Mouse (Mus musculus): ENCODE measurements around the gene Gstz1.
"Not testable (repeated sequence)": the region's sequence is repeated elsewhere in the genome, so short reads cannot be mapped to it uniquely, and the experiment has no call there.

Gstz1 gene

DNA sequence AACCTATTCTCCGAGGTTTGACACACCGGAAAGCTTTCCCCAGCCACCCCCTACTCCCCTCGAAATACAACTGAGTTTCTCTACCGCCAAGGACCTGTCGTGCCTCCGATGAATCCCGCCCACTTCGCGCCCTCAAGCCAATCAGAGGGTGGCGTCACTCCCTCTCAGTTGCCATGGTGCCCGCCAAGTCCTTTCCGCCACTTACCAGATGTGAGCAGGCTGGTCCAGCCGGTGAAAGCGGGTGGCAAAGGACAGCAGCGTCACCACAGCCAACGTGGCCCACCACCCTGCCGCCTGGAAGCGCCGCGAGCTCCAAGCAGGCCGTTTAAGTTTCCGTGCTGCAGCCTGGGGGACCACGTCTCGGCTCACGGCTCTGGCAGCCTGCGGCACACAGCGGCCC, at the start of gene Gstz1:
Gene Gstz1, plus strand, starts transcription at position 200 of the 400 bp plus-strand sequence.
- peak; percentile 92 for DNase-seq (ENCODE audit: low read depth, low spot score)

DNA sequence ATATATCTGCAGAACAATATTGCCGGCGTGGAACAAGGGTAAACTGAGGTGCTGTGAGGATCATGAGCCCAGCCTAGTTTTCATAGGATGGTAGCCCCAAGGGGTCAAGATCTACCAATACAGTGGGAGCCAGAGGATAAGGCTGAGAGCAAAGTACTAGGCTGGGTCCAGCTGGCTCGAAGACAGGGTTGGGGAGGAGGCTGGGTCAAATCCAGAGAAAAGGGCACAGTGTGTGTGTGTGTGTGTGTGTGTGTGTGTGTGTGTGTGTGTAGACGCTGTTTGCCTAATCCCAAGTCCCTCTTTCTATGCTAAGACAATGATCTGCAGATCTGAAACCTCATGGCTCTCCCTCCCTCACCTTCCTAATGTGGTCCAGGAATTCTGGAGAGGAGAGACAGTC, 46.6 kb upstream of the Gstz1 start:
- DNase-seq (ENCODE audit: low read depth, low spot score), result no peak

DNA sequence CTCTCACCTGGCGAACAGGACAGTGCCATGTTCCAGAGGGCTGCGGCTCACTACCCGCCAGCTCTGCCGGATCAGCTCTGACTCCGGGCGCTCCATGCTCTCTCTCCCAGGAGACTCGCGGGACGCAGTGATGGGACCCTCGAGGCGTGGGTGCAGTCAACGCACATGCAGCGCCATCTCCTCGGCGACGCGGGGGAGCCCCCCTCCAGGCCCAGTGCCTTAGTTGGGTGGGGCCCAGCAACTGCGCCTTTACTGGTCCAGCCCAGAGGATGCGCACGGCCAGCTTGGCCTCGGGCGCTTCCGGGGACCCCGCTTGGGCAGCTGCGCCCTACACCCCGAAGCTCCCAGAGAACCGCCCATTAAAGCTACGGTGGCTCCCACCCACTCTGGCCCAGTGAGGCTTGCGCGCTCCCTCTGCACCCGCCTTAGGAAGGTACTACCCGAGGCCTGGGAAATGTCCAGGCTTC, 44.8 kb upstream of the Gstz1 start, which contains the start of gene Ngb:
Gene Ngb, minus strand, starts transcription at position 375 of the 467 bp plus-strand sequence.
- DNase-seq (ENCODE audit: low read depth, low spot score), result no peak

DNA sequence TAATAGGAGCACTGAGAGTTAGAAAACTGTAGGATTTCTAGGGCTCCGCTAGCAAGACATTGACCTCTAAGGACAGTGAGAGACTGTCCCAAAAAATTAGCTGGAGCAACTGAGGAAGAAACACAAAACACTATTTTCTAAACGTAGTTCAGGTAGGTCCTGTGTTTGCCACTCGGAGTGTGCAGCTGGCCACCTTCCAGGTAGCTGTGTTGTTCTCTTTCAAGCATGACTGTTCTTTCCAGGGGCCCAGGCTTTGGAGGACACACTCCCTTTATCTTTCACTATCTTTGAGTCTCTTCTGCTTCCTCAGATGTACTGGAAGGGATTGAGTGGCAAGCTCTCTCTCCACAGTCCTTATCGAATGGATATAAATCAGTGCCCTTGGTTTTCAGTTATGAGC, 43.5 kb upstream of the Gstz1 start:
- no peak for DNase-seq (ENCODE audit: low read depth, low spot score)

DNA sequence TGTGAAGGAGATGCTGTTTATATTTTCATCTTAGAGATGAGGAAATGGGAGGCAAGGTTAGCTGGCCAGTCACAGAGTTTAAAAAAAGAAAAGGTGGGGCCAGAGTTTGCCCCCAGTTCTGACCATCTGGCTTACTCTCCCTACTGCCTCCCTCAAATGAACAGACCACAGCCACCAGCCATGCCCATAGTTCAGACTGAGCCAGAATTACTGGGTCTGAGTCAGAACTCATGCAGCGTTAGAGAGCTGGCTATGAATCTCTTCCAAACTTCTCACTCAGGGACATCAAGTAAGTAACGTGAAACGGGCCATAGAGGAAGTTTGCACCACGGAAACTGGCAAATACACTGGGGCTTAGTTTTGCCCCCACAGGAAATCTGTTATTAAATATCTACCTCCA, 42.2 kb upstream of the Gstz1 start:
- no peak for DNase-seq (ENCODE audit: low read depth, low spot score)

DNA sequence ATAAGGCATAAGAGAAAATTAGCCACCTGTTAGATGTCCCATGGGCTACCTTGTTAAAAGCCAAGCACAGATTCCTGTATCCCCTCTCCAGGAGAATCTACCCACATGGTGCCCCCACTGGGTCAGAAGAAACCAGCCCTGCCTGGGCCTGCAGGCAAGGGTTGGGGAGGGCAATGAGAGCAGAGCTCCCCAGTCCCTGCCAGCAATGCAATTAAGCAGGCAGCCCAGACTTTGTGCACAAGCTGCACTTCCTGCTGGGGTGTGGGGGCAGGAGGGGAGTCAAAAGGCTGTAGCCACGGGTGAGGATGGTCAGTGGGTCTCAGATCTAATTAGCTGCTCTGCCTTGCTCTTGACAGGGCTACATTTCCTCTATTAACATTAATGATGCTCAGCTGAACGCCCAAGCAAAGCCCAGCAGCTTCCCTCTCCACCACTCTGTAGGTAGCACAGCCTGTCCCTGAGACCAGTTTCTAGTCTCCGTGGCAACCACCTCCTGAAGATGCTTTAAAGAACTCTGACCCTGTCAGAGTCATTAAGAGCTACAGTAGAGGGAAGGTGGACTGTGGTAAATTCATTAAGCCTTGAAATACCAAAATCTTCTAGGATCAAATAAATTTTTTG, 39.5 kb upstream of the Gstz1 start:
- DNase-seq (ENCODE audit: low read depth, low spot score), result no peak

DNA sequence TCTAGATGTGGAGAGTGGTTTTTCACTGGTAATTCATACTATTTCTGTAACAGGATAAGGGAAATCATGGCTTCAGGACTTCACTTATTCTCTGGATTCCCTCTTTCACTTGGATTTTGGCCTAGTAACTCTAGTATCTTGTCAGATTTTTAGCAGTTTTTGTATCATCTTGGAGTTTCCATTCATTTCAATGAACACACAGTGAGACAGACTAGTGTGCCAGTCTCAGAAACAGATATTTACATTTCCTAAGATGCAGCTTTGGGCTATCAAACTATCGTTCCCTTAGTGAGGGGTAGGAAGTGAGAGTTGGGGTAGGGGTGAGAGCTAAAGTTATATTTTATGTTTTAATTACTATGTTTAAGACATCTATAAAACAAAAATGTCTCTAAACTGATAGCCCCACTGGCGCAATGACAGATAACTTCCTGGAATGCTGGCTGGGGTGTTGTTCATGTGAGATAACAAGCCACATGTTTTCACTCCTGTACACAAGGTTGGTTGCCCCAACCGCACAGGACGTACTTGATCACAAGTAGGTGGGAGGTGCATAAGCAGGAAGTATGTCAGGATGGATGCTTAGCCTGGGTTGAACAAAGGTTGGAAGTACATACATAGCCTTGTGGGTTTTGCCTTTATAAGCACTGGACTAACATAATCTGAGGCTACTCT, 24.9 kb upstream of the Gstz1 start:
- no peak for DNase-seq (ENCODE audit: low read depth, low spot score)

DNA sequence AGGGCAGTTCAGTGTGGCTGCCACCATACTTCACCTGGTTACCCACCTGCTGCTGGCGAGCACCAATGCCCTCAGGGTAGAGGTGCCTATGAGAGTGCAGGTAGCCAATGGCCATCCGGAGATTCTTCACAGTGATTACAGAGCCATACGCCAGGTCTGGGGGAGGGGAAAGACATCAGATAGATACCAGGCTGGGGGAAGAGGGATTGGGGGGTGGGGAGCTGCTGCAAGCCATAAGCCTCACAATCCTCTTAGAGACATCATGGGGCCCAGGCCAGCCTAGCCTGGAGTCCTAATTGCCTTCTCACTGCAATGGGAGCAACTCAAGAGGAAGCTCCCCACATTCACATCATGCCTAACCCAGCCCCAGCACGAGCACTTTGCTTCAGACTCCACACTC, 19.7 kb upstream of the Gstz1 start:
- no peak for DNase-seq (ENCODE audit: low read depth, low spot score)

DNA sequence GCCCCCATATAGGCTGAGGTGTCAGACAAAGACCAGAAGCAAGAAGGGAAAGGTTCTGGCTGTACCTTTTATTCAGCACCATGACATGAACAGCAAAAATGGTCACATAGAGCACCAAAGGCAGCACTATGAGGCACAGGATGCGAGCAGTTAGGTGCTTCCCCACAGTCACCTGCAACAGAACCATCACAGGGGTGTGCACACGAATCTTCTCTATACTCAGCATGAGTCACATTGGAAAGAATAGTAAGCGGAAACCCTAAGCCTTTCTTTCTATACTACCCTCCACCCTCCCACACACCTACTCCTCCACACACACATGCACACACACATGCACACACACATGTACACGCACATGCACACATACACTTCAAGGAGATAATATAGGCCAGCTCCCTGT, 16.7 kb upstream of the Gstz1 start:
- no peak for DNase-seq (ENCODE audit: low read depth, low spot score)

DNA sequence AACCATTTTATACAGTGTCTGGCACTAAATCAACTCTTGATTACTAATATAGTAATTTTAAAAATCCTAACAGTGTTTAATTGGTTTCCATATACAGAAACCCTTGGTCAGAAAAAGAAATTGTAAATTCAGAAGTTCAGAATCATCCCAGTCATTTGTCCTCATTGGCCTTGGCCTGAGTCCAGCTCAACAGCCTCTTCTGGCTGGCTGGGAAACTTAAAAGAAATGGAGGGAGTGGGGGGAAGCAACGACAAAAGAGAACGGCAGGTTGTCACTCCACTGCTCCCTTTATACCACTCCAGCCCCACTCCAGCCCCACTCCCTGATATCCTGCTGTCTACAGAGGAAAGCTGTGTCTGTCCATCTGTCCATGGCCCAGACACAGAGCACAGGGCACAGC, 15.8 kb upstream of the Gstz1 start:
- no peak for DNase-seq (ENCODE audit: low read depth, low spot score)

DNA sequence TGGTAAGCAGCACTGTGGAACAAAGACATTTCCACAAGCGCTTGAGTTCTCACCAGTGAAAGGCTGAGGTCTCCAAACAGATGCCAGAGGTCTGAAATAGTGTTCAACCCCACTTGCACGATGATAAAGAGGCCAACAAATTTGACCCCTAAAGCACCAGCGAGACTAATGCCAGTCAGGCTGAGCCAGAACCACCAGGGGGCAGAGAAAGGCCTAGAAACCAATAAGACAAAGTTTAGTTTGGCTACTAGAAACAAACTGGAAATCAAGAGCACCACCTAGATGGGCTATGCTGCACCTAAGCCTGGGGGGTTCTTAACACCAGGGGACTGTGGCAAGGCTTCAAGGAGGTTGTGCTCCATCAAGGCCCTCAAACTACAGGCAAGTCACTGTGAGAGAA, 15.3 kb upstream of the Gstz1 start:
- peak; percentile 32 for DNase-seq (ENCODE audit: low read depth, low spot score)

DNA sequence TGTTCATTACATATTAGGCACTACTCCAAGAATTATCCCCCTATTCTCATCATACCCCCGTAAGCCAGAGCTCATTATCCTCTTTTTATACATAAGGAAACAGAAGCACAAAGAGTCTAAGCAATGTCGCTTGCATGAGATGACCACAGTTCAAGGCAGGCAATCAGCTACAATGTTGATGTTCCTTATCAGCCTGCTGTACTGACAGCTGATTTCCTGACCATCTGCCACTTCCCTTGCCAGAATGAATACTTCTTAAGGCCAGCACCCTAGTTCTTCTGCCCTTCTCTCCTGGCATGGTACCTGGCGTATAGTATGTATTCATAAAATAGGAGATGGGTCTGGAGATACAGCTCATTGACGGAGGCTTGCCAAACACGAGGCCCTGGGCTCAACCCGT, 14.8 kb upstream of the Gstz1 start:
- DNase-seq (ENCODE audit: low read depth, low spot score), result no peak

DNA sequence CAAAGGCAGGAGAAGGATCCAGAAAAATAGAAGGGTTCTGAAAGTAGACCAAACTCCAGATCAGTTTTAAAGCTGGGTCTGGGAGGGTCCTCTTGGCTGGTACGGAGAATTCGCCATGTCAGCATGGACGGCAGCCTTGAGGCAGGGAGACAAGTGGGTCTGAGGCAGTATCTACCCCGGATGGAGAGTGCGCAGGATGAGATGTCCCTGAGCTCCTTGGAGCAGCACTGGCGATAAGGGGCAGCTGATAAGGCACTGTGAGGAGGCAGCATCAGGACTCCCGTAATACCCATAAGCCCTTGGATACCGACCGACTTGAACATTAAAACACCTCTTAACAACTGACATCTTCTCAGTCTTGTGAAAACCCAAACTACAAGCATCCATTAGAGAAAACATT, 14.2 kb upstream of the Gstz1 start:
- no peak for DNase-seq (ENCODE audit: low read depth, low spot score)

DNA sequence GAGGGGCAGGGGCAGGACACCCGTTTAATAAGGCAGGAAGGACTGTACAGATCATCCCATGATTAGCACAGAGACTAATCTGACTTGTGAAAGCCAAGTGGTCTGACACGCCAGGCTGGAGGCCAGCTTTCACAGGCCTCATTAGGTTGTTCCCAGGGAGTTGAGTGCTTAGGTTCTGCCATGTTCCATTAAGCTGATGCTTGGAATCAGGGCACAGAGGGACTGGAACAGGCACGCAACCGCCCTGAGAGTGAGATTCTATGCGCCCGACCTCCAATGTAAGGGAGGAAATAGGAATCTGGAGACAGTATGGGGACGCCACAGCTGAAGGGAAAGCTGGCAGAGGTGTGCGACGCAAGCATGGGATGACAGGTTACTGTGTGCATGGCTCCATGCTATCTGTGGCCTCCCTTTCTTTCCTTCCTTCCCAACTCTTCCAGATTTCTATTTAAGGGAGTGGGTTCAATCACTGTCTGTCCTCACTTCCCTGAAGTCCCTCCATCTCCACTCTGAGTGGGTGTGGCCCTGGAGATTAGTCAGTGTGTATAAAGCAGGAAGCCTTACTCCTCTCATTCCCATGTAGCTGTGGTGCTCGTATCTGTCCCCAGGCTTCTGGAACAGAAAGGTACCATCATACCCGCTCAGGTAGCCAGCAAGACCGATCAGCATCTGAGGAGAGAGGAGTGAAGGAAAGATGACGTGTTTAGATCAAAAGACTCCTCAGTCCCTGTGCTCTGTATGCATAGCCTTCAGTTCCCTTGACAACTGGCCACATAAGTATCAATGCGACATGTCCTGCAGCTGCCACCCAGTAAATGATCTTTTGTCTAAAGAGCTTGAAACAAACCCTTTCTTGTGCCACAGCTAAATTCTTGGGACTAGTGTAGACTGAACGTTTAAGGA, 9.3 kb upstream of the Gstz1 start:
- no peak for DNase-seq (ENCODE audit: low read depth, low spot score)

DNA sequence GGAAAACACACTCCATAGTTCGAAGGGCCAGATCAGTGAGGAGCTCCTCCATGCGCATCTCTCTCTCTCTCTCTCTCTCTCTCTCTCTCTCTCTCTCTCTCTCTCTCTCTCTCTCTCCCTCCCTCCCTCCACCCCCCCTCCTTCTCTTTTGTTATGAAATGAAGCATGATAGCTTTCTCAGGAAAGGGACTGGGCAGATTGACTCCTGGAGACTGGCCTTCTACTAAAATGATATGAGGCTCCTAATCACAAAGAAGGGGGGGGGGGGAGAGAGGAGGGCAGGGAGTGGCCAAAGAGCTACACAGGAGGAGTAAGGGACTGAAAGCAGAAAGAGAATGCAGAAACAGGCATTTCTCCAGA, 8.6 kb upstream of the Gstz1 start:
- DNase-seq (ENCODE audit: low read depth, low spot score), result no peak

DNA sequence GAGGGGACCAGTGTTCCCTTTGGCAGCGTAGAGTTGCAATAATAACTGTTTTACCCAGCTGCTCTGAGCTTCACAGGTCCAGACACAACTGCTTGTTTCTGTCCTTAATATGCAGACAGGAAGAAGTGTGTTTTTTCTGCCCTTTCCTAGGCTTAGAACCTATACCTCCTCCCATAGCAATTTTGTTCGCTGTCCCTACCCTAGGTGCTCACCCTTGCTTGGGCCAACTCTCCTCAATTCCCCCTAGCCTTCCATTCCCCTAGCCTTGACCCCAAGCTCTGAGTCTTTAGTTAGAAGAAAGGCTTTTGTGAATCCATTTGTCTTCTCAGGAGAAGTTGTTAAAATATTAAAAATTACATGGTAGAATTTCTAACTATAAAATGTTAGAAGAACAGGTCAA, 8.2 kb upstream of the Gstz1 start:
- DNase-seq (ENCODE audit: low read depth, low spot score), result no peak

DNA sequence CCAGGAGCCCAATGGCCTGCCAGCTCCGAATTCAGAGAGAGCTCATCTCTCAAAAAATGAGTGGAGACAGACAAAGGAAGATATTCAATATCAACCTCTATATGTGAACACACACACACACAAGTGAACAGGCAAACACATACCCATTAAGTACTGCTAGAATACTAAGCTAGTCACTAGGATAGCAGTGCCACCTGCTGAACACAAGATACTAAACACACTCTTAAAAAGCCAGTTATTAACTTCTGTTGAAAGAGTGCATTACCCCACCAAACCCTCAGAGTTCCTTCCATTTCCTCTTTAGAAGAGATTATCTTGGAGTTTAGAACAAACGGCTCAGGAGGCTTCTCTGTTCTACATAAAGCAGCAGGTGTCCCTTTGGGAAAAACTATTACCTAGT, 4.8 kb upstream of the Gstz1 start:
- DNase-seq (ENCODE audit: low read depth, low spot score), result no peak

DNA sequence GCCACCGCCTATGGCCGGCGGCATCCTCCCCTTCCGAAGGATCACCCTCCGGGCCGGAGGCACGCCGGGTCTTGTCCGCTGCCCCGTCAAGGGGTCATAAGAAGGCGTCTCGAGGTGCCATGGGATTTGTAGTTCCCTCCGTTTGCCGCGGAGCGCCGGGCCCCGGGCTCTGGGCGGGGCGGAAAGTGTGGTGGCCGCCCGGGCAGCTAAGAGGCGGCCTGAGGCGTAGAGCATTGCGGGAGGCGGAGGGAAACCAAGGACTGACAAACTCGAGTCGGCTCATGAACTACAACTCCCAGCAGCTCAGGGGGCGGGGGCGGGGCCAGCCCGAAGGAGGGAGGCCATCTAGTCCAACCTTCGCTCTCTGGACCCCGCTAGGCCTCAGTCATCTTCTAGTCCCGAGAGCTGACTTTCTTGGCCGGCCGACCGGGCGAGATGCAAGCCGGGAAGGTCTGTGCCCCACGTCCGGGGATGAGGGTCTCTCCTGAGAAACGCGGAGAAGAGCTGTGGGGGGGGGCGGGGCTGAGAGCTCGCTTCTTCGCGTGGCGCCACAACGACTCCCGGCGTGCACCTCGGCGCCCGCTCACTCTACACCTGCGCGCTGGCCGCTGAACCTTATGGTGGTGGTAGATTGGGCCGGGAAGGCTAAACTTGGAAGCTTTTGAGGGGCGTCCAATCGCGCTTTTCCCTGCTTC, 577 bp downstream of the Gstz1 start, which contains the start of gene Pomt2:
Gene Pomt2, minus strand, starts transcription at position 574 of the 695 bp plus-strand sequence.
- DNase-seq (ENCODE audit: low read depth, low spot score), result peak; percentile 97

DNA sequence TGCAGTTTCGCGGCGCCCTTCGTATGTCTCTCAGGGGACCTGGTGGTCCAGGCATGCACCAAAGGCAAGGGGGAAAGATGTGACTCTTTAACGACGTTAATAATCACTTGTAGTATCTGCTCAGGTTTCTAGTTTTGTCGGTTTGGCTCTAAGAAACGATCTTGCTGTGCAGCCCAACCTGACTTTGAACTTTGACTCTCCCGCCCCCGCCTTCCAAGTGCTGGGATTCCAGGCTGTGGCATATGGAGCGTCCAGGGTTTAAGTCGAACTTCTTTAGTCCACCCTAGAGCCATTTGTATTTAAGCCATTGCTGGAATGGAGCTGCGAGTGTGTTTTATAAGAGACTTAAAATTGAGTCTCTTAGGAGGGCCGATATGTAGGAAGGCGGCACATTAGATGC, 1.2 kb downstream of the Gstz1 start:
- no peak for DNase-seq (ENCODE audit: low read depth, low spot score)

DNA sequence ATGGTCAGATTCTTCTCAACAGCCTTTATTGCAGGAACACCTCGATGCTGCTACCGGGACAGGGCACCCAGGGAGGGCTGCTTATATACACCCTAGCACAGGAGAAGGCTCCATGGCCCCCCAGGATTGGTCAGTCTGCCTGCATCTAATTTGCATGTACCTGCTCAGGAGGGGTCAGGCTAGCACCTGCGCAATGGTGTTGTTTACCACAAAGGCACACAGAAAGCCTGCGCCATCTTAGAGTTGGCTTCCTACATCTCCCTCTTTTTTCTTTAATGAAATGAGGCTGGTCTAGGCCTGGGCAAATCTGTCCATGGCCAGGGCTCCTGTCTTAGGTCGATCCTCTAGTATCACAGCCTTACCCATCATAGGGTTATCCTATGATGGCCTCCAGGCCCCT, 2.5 kb downstream of the Gstz1 start:
- DNase-seq (ENCODE audit: low read depth, low spot score), result no peak

DNA sequence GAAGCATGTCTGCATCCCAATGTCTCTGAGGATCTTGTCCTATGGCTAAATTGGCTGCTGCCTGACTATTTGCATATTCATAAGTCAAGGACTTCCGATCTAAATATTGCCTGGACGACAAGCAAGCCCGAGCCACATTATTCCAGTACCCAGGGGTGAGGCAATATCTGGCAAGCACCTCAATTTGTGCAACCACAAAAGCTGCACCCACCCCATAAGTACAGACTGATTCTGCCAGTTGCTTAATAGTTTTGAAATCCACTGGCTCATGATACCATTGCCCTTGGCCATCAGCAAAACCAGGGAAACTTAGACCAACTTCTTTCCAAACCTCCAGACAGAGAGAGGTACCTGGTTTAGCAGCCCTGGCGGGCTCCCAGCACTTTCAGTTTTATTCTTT, 7.5 kb downstream of the Gstz1 start:
- DNase-seq (ENCODE audit: low read depth, low spot score), result not testable (repeated sequence)

DNA sequence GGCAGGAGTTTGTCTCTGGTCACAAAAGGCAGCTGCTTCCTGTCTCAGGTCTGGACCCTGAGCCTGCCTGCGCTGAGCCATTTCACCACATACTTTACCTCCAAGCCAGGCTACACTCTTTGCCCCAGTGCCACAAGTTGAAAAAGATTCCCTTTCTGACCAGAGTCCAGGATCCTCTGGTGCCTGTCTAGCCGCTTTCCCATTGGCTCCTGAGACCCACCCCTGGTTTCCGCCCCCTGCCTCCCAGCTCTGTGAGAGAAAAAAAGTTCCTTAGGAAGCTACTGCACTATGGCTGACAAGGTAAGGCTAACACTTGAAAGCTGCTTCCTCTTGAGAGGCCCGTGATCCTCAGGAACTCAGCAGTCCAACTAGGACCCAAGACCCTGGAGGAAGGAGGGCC, 10.4 kb downstream of the Gstz1 start:
- no peak for DNase-seq (ENCODE audit: low read depth, low spot score)

All from 3T3-L1 (cell line).